Mouse (Mus musculus): ENCODE measurements around the gene Ccdc47.
A peak's percentile ranks its signal among the peaks of the same experiment; 100 is the strongest.

Ccdc47 gene

DNA sequence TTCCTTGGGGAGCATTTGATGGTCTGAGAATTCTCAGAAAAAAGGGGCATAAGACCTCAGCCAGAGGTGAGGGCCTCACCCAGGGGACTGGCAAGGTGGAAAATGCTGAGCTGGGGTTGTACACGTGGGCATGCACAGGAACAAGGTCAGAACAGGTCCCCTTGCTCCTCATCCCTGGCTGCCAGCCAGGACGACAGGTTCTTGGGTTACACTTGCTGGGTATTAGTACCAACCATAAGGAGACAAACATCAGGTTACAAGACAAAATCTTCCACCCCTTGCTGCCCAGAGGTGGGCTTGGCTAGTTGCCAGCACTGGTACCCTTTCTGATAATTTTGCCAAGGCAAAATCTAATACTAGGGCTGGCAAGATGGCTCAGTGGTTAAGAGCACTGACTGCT lies 53.9 kb downstream of the Ccdc47 start:
- DNase-seq (ENCODE audit: extremely low read depth, low read depth): no peak

DNA sequence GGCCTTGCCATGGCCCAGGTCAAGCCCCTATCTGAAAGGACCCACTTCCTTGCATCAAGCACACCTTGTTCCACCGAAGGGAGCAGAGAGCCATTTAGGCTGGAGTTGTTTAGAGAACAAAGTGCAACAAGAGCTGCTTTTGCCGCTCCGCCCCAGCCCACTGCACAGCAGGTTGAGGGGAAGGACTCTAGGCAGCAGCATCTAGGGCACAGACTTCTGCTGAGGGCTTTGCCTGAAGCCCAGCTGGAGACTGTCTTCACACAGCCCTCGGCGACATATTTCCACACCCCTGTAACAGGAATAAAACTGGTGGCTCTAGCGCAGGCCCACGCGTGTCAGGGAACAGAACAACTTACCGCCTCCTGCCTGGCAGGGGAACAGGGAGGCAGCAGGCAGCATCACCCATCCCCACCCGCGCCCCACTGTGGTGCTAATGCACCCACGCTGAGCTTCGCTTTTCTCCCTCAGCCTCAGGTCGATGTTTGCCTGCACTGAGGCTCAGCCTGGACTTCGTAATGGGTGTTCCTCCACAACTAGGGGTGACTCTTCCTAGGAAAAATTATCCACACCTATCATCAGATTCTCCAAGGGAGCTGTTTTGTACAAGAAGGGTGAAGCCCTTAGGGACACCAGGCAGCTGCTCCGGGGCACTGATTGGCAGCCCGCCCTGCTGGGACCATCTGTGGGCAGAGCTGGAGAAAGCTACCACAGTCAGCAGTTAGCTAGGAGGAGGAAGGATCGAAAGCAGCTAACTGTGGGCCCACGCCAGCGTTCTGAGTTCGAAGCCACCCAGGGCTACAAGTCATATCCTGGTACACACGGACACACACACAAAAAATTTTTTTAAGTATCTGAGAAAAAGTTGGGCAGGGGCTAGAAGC lies 55.1 kb downstream of the Ccdc47 start, which contains the start of the genes Gm10840 and Limd2:
TSS of gene Gm10840 (plus strand) at position 10 of the 881 bp plus-strand sequence.
TSS of gene Limd2 (minus strand) at position 20 of the 881 bp plus-strand sequence.
- DNase-seq (ENCODE audit: extremely low read depth, low read depth): no peak

DNA sequence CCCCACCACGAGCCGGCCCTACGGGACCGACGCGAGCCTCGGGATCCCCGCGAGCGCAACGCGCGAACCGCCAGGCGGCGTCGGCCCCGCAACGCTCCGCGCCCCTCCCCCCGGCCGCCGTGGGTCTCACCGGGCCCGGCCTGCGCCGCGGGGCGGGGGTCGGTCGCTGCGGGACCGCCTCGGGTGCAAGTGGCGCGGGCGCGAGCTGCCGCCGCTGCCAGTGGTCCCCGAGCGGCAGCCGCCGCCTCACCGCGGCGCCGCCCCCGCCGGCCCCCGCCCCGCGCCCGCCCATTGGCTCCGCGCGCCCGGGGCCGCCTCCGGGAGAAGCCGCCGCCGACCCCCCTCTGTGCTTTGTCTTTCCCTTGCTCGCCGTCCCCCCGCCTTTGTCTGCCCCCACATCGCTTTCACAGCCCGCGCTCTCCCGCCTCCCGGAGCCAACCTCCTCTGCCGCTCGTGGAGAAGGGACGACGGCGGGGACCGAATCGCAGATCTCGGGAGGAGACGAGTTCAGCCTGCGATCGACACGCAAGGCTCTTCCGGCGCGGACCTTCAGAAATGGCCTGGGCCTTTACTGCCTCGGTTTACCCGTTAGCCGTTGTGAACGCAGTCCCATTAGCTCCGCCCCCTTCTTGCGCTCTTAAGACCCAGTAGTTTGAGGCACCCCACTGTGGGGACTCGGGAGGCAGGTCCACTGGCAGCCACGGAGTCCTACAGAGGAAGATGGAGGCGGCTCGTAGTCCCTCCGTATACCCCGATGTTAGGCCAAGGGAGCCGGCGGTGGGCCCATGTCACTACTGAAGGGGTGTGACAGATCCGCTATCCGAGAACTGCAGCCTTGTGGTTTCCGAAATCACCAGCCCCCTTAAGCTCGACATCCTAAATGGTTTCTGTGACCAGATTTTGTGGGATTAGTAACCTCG lies 56.0 kb downstream of the Ccdc47 start:
- DNase-seq (ENCODE audit: extremely low read depth, low read depth): peak; percentile 36

DNA sequence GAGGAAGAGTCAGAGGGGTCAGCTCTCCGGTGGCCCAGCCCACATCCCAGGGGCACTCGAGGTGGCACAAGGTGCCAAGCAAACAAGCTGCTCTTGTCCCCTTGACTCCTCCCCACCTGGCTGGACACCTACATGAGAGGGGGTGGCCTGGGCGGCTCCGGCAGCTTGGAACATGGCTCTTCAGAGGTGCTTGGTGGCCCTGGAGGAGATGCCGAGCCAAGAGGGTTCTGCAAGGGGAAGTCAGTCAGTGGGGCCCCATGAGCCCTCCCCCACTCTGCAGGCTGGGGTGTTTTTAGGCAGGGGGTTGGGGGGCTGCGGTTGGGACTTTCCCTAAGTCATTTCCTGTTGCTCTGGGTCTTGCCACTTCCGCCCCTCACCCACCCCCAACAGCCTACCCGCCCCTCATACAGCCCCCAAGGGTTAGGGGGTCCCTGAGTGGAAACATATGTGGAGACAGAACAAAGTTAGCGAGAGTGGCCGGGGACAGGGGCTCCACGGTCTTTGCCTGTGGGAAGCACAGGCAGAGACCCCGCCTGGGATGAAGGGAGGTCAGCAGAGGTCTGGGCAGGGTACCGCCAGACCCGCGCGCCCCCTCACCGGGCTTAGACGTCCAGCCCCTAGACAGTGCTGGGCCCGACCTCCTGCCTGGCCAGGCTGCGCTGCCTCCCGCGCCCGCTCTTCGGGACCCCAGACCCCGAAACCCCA lies 56.8 kb downstream of the Ccdc47 start:
- peak; percentile 49 for DNase-seq (ENCODE audit: extremely low read depth, low read depth)

DNA sequence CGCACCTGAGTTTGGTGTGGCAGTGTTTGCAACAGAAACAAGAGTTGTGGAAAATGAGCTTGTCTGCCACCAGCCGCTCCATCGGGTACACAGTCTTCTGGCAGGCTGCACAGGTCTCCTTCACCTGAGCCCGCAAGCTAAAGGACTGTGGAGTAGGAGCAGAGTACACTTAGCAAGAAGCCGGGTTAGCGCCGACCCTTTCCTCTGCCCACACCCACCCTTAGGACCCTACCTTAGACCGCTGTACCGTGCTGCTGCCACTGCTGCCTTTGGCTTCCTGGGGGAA lies 57.3 kb downstream of the Ccdc47 start:
- DNase-seq (ENCODE audit: extremely low read depth, low read depth): no peak

DNA sequence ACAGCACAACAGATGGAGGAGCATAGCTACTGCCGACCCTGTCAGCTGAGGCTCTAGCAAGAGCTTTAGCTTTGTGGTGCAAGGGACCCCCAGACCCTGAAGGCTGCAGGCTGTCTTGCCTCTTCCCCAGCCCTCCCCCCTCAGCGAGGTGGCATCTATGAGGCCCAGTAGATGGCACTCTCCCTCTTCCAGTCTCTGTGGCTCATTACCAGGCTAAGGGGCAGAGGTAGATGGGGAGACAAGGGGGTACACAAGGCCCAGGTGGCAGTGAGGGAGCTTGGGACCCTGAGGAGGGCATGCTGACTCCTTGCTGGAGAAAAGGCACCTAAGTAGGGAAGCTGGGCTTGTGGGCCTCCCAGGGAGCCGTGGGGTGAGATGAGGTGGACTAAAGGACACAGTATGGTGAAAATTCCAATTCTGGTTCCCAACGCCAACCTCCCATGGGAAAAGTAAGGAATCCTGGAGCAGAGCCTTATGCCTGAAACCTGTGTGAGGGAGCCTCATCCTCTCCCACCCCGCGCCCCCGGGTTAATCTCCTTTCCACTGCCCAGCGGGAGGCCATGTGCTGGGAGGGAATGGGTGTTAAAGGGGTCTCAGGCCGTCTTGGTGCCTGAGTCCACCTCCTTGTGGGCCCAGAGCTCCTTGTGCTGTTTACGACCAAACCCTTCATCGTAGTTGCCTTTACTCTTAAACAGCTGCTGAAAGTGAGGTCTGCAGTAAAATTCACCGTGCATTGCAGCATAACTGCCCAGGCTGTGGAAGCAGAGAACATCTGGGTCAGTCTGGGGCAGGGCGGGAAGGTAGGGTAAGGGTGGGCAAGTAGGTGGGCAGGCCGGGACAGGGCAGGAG lies 57.8 kb downstream of the Ccdc47 start:
- DNase-seq (ENCODE audit: extremely low read depth, low read depth): no peak

DNA sequence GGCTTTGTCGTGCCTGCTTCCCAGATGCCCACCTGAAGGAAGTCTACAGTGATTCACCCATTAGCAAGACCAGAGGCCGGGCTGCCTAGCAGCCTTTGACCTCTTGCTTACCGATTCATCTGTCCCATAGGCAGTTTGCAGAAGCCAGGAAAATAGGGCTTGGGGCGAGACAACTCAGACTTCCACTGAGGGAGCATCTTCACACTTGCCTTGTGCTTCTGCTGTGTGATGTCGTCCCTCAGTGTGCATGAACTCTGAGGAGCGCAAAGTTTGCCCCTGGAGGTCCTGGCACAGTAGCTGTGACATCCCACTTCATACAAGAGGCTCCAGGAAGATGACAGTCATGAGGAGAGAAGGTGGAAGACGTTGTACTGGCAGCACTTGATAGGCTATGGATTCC lies 59.0 kb downstream of the Ccdc47 start:
- no peak for DNase-seq (ENCODE audit: extremely low read depth, low read depth)

DNA sequence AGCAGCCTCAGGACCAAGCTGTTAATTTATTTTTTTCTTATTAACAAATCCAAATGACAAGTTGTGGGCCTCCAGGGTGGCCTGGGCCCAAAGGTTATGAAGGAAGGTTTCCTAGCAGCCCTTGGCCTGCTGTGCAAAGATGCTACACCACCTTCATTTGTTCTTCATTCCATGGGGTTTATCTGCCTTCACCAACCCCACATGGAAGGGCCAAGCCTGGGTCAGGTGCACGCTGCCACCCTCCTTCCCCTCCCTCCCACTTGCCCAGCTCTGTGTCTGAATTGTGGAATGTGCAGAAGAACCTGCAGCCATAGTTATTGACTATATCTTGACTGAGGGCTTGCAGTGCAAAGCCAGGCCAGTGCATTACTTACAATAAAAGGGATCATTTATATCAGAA lies 59.9 kb downstream of the Ccdc47 start:
- DNase-seq (ENCODE audit: extremely low read depth, low read depth): no peak

DNA sequence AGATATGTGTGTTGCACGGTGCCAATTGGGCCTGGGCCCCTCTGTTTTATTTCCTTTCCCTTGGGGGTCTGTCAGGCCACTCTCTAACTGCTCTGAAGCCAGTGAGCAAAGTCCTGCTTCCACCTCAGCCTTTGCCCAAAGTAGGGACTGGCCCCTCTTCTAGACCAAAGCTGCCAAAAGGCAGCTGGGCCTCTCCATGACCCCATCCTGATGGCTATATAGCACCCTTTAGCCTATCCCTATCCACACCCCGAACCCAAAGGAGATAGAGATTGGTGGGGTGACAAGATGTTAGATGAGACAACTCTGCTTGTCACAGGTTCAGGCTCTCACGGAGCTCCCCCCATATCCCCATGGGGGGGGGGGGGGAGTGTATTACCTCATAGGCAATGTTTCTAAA lies 60.4 kb downstream of the Ccdc47 start:
- DNase-seq (ENCODE audit: extremely low read depth, low read depth): no peak

DNA sequence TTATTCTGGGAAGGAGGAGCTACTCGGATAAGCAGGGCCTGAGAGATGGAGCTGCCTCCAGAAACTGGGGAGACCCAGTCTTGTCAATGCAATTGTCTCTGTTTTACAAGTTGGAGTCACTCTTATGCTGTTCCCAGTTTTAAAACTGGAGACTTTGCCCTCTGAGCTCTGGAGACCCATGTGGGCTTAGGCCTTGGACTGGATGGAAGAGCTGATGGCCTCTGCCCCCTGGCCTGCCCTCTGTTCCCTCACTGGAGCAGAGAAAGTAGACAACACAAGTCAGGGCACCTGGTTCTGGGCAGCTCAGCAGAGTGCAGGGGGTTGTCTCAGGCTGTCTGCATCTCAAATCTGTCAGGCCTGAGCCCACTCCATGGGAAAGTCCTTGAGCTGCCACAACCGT lies 61.4 kb downstream of the Ccdc47 start:
- no peak for DNase-seq (ENCODE audit: extremely low read depth, low read depth)

DNA sequence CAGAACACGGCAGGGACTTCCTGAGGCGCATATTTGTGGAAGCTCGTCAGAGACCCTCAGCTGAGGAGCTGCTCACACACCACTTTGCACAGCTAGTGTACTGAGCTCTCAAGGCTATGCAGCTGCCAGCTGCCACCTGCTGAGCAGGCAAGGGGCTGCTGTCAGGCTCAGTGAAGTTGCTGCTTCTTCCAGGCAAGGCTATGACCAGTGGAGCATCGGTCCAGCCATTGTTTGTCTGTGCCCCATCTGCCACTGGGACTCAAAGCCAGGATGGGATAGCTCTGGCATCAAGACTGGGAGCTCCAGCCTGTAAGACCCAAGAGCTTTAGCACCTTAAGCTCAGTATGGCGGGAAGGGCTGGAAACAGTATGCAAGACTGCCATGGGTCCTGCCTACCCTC lies 62.1 kb downstream of the Ccdc47 start:
- DNase-seq (ENCODE audit: extremely low read depth, low read depth): no peak

DNA sequence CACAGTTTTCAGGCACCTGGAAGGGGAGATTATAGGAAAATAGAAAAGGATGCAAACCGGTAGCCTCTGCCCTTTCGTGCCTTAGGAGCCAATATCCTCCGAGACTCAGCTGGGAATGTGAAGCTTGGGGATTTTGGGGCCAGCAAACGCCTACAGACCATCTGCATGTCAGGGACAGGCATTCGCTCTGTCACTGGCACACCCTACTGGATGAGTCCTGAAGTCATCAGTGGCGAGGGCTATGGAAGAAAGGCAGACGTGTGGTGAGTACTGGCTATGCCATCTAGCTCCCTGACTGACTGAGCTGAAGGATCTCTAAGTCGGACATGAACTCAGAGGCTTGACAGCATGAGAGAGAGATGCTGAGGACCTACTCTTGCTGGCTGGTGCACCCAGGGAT lies 64.0 kb downstream of the Ccdc47 start:
- no peak for DNase-seq (ENCODE audit: extremely low read depth, low read depth)

DNA sequence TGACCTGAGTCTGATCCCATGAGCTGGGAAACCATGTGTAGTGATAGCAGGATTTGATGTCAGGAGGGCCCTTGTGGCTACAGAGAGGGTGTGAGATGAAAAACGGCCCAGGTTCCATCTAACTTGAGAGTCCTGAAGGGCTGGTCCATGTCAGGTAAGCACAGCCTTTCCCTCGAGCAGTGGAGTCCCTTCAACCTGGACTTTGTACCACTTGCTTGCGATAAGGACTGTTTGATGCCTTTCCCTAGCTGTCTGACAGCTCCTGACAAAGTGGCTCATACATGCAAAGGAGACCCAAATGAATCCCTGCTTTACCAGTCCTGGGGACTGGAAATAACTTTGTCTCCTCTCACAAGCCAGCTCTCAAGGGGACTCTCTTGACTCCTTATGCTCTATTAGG lies 64.9 kb downstream of the Ccdc47 start:
- no peak for DNase-seq (ENCODE audit: extremely low read depth, low read depth)

Data from MEL-GATA-1-ER (cell line).